Mouse (Mus musculus) mature B cell (primary cell): ENCODE results near the gene Gpbar1.
"Not testable (repeated sequence)": the region's sequence is repeated elsewhere in the genome, so short reads cannot be mapped to it uniquely, and the experiment has no call there.

Experiments used
- in situ Hi-C: fragments of 300-500 bp; cut with MboI; formaldehyde crosslinking; loops from 2 replicates; pipeline ENCODE4 v1.14.3; 2019

The Gpbar1 gene

GRCm38 (mm10) chr1:74316114-74316827 lies 37.9 kb downstream of the Gpbar1 start:
- in situ Hi-C loops, result no loop called here

GRCm38 (mm10) chr1:74318711-74319110 lies 40.4 kb downstream of the Gpbar1 start:
- in situ Hi-C loops, result no loop called here

GRCm38 (mm10) chr1:74321396-74321795 lies 43.0 kb downstream of the Gpbar1 start:
- in situ Hi-C loops, result no loop called here

GRCm38 (mm10) chr1:74326916-74327315 lies 48.6 kb downstream of the Gpbar1 start:
- in situ Hi-C loops, result not testable (repeated sequence)
